Mouse (Mus musculus) C3H10T1/2 (cell line): ENCODE measurements around the gene Snap25. TPM values are rescaled to one million over a fixed set of nuclear protein-coding genes. Genes with fewer than 3 reads are reported as not detected.

Experiments
- polyA plus RNA-seq, 2 experiments: library from polyadenylated mRNA; unstranded; fragments of >200 nt; fragmentation: generic; extraction: Trizol; gene quantifications; one replicate each; pipeline ENCODE4 v1.2.1; 2012; ENCODE audit warnings: missing spikeins in 2 of 2

The Snap25 gene
- not detected for polyA plus RNA-seq

DNA sequence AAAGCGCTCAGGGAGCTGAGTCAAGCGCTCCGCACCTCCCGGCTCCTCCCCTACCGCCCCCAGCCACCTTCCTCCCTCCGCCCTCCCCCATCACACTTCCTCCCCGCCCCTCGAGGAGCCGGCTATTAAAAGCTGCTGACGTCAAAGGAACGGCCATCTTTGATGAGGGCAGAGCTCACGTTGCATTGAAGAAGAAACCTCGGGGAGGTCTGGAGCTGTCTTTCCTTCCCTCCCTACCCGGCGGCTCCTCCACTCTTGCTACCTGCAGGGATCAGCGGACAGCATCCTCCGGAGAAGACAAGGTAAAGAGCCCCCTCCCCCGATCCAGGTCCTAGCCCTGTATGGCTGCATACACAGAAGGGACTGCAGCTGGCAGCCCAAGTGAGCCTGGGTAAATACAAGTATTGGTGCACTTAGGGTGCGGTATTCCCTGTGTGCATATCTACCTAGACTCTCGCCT is at the start of gene Snap25:
Snap25 (plus strand) TSS at position 155 of the 460 bp plus-strand sequence.

Other genes starting within 250 kb of the Snap25 start
- gene Ankef1, start 211.5 kb upstream of the Snap25 start, polyA plus RNA-seq: under 1 TPM; 0.01 to 0.26 TPM
- gene AL731706.2, start 172.2 kb downstream of the Snap25 start, polyA plus RNA-seq: 10 to 100 TPM in 1 of 2 experiments, 1 to 10 TPM in 1; 2.9 to 33.8 TPM
- gene Slx4ip, start 177.8 kb downstream of the Snap25 start, polyA plus RNA-seq: 1 to 10 TPM in 1 of 2 experiments, under 1 TPM in 1; 0.06 to 1.2 TPM
- gene AL731706.1, start 177.9 kb downstream of the Snap25 start, polyA plus RNA-seq: 10 to 100 TPM in 1 of 2 experiments, 1 to 10 TPM in 1; 2.4 to 24.8 TPM
- 1 to 10 TPM in 1 of 2 experiments, under 1 TPM in 1; 0.32 to 4.5 TPM for gene Mkks, start 177.9 kb downstream of the Snap25 start, polyA plus RNA-seq